Mouse (Mus musculus) fat pad, adult 2 months (tissue): ENCODE data around the gene Hyou1.
"Not testable (repeated sequence)": the region's sequence is repeated elsewhere in the genome, so short reads cannot be mapped to it uniquely, and the experiment has no call there.

Experiments used
- DNase-seq: peaks from one replicate; pipeline ENCODE4 v3.0.0-alpha.2; 2011; ENCODE audit warnings: low read depth, low spot score; ENCODE audit errors: extremely low read depth

The Hyou1 gene

GRCm38 (mm10) chr9:44379054-44379834 is at the start of gene Hyou1:
Hyou1 (plus strand) TSS chr9:44379490.
- DNase-seq: peak; percentile 66

DNA sequence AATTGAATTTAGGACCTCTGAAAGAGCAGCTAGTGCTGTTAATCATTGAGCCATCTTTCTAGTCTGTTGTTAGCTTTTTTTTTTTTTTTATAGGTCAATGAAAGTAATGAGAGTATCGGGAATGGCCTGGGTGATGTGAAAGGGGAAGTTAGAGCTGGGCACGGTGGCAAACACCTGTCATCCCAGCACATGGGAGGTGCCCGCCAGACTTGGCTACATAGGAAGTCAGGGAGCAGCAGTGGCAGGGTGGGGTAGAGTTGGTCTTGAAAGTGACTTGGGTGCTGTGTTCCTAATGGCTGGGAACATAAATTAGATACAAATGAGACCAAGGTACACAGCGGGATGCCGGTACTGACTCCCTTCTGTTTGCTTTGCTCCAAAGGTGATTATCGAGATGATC is 48.6 kb upstream of the Hyou1 start:
- DNase-seq: no peak

- DNase-seq: no peak
Observed at GRCm38 (mm10) chr9:44332918-44333638, 46.2 kb upstream of the Hyou1 start.

GRCm38 (mm10) chr9:44334396-44335330 is 44.6 kb upstream of the Hyou1 start, which contains the start of gene H2afx:
H2afx (plus strand) TSS chr9:44334694.
- peak; percentile 96 for DNase-seq

GRCm38 (mm10) chr9:44335331-44336092 is 43.8 kb upstream of the Hyou1 start:
- no peak for DNase-seq

DNA sequence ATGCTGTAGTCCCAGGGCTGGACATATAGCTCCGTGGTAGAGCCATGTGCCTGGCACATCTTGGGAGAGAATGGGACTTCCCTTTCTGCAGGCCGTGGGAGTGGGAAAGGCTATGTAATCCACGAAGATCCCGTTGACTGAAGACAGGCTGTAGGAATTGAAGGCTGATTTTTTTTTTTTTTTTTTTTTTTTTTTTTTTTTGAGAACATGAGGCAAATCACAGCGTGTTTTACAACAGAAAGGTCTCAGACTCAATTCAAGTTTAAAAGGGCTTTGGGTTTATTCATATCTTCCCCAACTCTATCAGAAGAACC is 43.2 kb upstream of the Hyou1 start:
- DNase-seq: no peak

- not testable (repeated sequence) for DNase-seq
Observed at GRCm38 (mm10) chr9:44336513-44336912, 42.8 kb upstream of the Hyou1 start.

- no peak for DNase-seq
Observed at GRCm38 (mm10) chr9:44336964-44337363, 42.3 kb upstream of the Hyou1 start.

- no peak for DNase-seq
Observed at GRCm38 (mm10) chr9:44337436-44338169, 41.7 kb upstream of the Hyou1 start.

DNA sequence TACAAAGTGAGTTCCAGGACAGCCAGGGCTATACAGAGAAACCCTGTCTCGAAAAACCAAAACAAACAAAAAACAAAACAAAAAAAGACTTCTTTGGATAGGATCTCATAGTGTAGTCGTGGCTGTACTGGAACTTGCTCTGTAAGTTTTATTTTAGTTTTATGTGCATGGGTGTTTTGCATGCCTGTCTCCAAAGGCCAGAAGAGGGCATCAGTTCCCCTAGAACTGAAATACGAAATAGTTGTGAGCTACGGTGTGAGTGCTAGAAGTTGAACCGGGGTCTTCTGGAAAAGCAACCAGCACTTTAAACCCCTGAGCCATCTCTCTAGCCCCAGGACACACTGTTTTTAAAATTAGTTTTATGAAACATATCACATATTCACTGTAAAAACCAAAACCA is 40.7 kb upstream of the Hyou1 start:
- DNase-seq: no peak

DNA sequence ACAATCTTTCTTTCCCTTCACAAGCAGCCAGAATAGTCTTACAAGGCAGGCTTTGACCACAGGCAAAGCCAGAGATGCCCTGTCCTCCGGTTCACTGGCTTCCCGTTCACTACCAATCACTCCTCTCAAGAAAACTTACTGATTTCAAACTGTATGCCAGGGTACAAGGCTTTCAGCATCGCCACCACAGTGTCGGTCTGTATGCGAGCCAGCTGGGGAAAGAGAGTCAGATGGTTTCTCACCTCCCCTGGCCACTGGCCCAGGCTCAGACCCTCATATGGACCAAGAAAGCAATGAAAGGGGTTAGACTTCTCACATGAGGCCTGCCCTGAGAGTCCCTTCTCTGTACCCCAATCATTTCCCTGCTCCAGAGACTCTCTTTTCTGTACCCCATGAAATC is 37.8 kb upstream of the Hyou1 start:
- DNase-seq: no peak

GRCm38 (mm10) chr9:44342173-44342572 is 37.1 kb upstream of the Hyou1 start:
- DNase-seq: no peak

GRCm38 (mm10) chr9:44342605-44343004 is 36.7 kb upstream of the Hyou1 start:
- DNase-seq: no peak

- DNase-seq: no peak
Observed at GRCm38 (mm10) chr9:44343290-44343689, 36.0 kb upstream of the Hyou1 start.

DNA sequence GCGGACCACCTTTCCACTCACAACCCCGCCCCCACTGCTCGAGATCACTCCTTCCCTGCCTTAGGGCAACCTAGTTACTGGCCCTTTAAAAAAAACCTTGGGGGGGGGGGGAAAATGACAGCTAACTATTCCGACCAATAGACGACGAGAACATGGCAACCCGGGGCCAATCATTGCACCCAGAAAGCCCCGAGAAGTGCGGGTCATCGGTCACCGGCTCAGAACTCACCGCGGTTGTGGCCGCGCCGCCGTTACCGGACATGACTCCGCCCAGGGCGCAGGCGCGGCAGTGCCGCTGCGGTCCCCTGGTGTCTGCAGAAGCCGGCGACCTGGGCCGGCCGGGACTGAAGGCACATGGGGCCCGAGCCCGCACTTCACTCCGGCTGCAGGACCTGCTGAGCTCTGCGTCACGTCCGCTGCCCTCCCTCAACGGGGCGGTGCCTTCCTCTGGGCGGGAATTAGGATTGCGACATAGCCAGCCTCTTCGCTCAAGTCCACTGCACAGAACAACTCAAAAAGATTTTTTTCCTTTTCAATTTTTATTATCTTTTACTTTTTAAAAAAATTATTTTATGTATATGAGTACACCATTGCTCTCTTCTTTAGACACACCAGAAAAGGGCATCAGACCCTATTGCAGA is 35.4 kb upstream of the Hyou1 start, which contains the start of gene Hmbs:
Gene Hmbs, minus strand, starts transcription at position 448 of the 641 bp plus-strand sequence.
- DNase-seq: peak; percentile 63

DNA sequence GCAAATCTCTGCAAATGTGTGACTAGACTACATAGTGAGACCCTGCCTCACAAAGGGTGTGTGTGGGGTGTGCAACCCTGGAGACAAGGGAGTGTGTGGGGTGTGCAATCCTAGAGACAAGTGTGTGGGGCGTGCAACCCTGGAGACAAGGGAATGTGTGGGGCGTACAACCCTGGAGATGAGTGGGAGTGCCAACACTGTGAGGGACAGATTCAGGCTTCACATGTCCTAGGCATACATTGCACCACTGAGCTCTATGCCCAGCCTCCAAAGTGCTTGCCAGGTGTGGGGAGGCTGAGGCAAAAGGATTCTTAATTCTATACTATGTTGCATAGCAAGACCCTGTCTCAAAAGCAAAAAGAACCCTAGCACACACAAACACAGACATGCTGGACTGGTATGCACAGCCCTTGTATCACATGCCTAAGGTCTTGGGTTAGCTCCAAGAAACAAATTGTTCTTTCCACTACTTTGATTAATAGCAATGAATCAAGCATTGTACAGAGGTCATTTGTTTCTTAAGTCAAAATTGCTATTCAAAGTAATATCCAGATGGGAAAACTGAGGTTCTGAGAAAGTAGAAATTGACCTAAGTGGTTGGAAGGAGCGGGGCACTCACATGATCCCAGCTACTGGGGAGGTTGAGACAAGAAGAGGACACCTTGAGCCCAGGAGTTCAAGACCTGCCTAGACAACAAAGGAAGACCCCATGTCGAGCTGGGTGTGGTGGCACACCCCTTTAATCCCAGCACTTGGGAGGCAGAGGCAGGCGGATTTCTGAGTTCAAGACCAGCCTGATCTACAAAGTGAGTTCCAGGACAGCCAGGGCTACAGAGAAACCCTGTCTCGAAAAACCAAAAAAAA is 33.5 kb upstream of the Hyou1 start:
- DNase-seq: peak; percentile 34

- peak; percentile 37 for DNase-seq
Observed at GRCm38 (mm10) chr9:44347166-44347565, 32.1 kb upstream of the Hyou1 start.

GRCm38 (mm10) chr9:44347621-44348020 is 31.7 kb upstream of the Hyou1 start:
- DNase-seq: no peak
